Mouse (Mus musculus) heart, adult 2 months (tissue): ENCODE results near the gene Wscd1. TPM values are rescaled to one million over a fixed set of nuclear protein-coding genes. Genes with fewer than 3 reads are reported as not detected.
A peak's percentile ranks its signal among the peaks of the same experiment; 100 is the strongest.

ENCODE experiments used
- DNase-seq, 2 experiments: peaks; one replicate each; pipeline ENCODE4 v3.0.0; 2021
- H3K27ac ChIP-seq: fragments of 200-600 bp; 2 replicates; pipeline ENCODE4 v1.8.1; 2022
- H3K27me3 ChIP-seq: fragments of 200-500 bp; 2 replicates; pipeline ENCODE4 v1.6.1; 2012; ENCODE audit warnings: mild to moderate bottlenecking, low read length, inconsistent platforms, mixed read lengths; ENCODE audit not compliant: control insufficient read depth, insufficient read depth
- H3K36me3 ChIP-seq: fragments of 200-500 bp; 2 replicates; pipeline ENCODE4 v1.6.1; 2012; ENCODE audit warnings: low read length, inconsistent platforms; ENCODE audit not compliant: control insufficient read depth, insufficient read depth
- H3K4me1 ChIP-seq: fragments of 200-500 bp; 2 replicates; pipeline ENCODE4 v1.6.1; 2011; ENCODE audit warnings: low read length; ENCODE audit not compliant: control insufficient read depth, insufficient read depth
- H3K4me3 ChIP-seq: fragments of 200-600 bp; 2 replicates; pipeline ENCODE4 v1.8.1; 2022
- H3K79me2 ChIP-seq: fragments of 200-500 bp; replicated peaks from 2 replicates; pipeline ENCODE4 v1.6.1; 2012; ENCODE audit warnings: mild to moderate bottlenecking, inconsistent platforms, low read length, moderate library complexity, mixed read lengths; ENCODE audit not compliant: control insufficient read depth, insufficient read depth
- H3K9ac ChIP-seq: fragments of 200-500 bp; 2 replicates; pipeline ENCODE4 v1.6.1; 2012; ENCODE audit warnings: low read depth, mild to moderate bottlenecking, control low read depth, inconsistent platforms, low read length, mixed read lengths
- CTCF ChIP-seq: fragments of 200-600 bp; IDR thresholded peaks from 2 replicates; pipeline ENCODE4 v1.8.1; 2022; ENCODE audit warnings: antibody characterized with exemption, mild to moderate bottlenecking, moderate library complexity
- EP300 ChIP-seq: fragments of 200-500 bp; IDR thresholded peaks from 2 replicates; pipeline ENCODE4 v1.6.1; 2011; ENCODE audit warnings: low read depth, low read length, control low read depth; ENCODE audit not compliant: insufficient read depth
- POLR2A ChIP-seq: fragments of 200-500 bp; IDR thresholded peaks from 2 replicates; pipeline ENCODE4 v1.6.1; 2011; ENCODE audit warnings: mild to moderate bottlenecking, low read depth, low read length, control low read depth; ENCODE audit not compliant: insufficient read depth
- whole genome bisulfite sequencing: fragments of 180-500 bp; shearing (Covaris S2); methylation state at CpG from one replicate; pipeline ENCODE4 v1.1.7; 2018; 5-methylcytosine and 5-hydroxymethylcytosine counted together
- intact Hi-C: fragments of 180-260 bp; cut with DNase I; formaldehyde crosslinking; loops from one replicate; pipeline ENCODE4 v1.15.1; 2025
- long read RNA-seq: library from polyadenylated mRNA; stranded (forward); transcript quantifications from one replicate; pipeline ENCODE4 v2.0.0, GENCODE M21; 2021
- polyA plus RNA-seq: library from polyadenylated mRNA; depleted of rRNA; stranded (reverse); fragments of >200 nt; gene quantifications from 2 replicates; pipeline ENCODE4 v1.2.3, GENCODE M21; 2012; rRNA removed
- total RNA-seq, 2 experiments: library from RNA; stranded (reverse); gene quantifications; 2 replicates each; pipeline ENCODE4 v1.2.3; 2021

The Wscd1 gene
- 10 to 100 TPM in 1 of 2 experiments, 1 to 10 TPM in 1; 7.3 to 10.2 TPM for total RNA-seq
- 6.8 and 9.1 TPM in 2 replicates for polyA plus RNA-seq
- long read RNA-seq, transcript Wscd1-203 (9 exons, 2,866 nt), result major isoform, 8 of 9 reads
- long read RNA-seq, partial matches to known transcripts, result 1 of 9 reads
- long read RNA-seq, other reads (novel, unspliced or antisense), result 0 of 9 reads

DNA sequence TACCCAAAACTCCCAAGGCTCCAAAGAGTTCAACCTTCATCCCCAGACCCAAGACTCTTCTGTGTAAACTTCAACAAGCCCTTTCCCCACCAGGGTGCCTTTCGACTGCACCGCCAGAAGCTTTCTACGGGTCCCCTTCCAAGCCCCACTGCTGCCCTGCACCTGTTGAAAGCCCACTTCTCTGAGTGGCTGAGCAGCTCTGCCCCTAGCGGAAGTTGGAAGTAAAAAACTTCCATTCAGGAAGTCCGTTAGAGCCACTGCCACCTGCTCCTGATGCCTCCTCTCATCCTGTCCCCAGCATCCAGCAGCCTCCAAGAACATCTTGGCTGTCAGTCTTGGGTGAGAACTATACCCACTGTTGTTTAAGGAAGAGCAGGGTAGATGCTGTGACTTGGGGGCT is at the start of gene Wscd1:
Gene Wscd1 (plus strand): TSS at position 250 of the 400 bp plus-strand sequence.
- Histone ChIP-seq H3K27ac (peak within 1 kb of the TSS; percentile 86), H3K9ac (peak within 1 kb of the TSS; percentile 67), H3K4me1 (peaks cover 9% of the 10 kb centered on the region), H3K36me3 (no peaks in the 10 kb centered on the region), H3K79me2 (no peaks in the 10 kb centered on the region), H3K4me3 (peak within 1 kb of the TSS; percentile 67), H3K27me3 (peaks cover 3% of the 10 kb centered on the region; the same call in 1 of the 2 replicates)
- intact Hi-C loops, result loop anchor here (2.0 to 10.0 kb wide), 4 partner anchors 25 to 245 kb away; no protein-coding TSS in a partner anchor
- TF ChIP-seq CTCF (peak; percentile 62), POLR2A (no peak), EP300 (no peak)
- WGBS, result 19% methylated on average over 5 of the region's 5 CpGs
- DNase-seq, result no peak

DNA sequence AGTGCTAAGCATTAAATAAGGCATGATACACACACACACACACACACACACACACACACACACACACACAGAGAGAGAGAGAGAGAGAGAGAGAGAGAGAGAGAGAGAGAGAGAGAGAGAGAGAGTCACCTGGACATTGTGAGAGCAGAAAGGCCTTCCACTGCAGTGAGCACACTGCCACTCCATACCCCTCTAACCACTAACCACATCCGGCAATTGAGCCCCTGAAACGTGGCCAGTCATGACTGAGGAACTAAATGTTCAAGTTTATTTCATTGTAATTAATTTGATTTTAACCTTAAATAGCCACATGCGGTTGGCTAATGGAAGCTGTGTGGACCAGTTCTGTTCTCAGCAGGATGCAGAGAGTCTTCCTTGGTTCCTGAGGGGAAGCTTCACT is 21.7 kb upstream of the Wscd1 start:
- H3K27ac ChIP-seq, result no peak overlapping the region
- no peak overlapping the region for H3K9ac ChIP-seq
- H3K27me3 ChIP-seq, result no peaks in the 10 kb centered on the region
- intact Hi-C loops, result no loop called here
- no peaks in the 10 kb centered on the region for H3K36me3 ChIP-seq
- DNase-seq, result no peak
- H3K79me2 ChIP-seq, result no peaks in the 10 kb centered on the region
- 69% methylated on average over 3 of the region's 3 CpGs for WGBS
- no peaks in the 10 kb centered on the region for H3K4me1 ChIP-seq
- no peak overlapping the region for H3K4me3 ChIP-seq
- TF ChIP-seq POLR2A (no peak), CTCF (no peak), EP300 (no peak)

- Histone ChIP-seq H3K79me2 (no peaks in the 10 kb centered on the region), H3K36me3 (no peaks in the 10 kb centered on the region), H3K9ac (no peak overlapping the region), H3K27ac (no peak overlapping the region), H3K4me3 (no peak overlapping the region), H3K4me1 (no peaks in the 10 kb centered on the region), H3K27me3 (no peaks in the 10 kb centered on the region; the same call in 1 of the 2 replicates)
- DNase-seq, result no peak
- intact Hi-C loops, result no loop called here
- no peak for TF ChIP-seq EP300
- TF ChIP-seq CTCF, result no peak
- no peak for TF ChIP-seq POLR2A
- WGBS, result 74% methylated on average over 3 of the region's 3 CpGs
These were observed 20.4 kb upstream of the Wscd1 start for GRCm38 (mm10) chr11:71729287-71729686.

DNA sequence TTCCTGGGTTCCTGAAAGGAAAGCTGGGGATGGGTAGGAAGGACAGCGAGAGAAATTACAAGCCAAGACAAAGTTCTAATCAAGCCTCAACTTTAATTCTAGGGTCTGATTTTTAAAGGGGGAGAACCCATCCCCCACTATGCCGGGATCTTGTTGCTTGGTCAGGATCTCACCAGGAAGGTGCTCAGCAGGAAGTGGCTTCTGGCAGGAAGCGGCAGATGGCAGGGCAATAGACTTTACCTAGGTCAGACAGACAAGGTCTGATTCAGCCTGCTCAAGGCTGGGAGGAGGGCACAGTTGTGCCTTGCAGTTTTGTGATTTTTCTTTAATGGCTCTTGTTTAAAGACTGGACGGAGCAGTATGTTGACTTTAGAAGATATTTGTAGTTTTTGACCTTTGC is 15.9 kb upstream of the Wscd1 start:
- WGBS, result 48% methylated on average over 4 of the region's 4 CpGs
- Histone ChIP-seq H3K27me3 (no peaks in the 10 kb centered on the region; the same call in 1 of the 2 replicates), H3K4me1 (no peaks in the 10 kb centered on the region), H3K4me3 (no peak overlapping the region), H3K27ac (no peak overlapping the region), H3K36me3 (no peaks in the 10 kb centered on the region), H3K9ac (no peak overlapping the region), H3K79me2 (no peaks in the 10 kb centered on the region)
- no peak for DNase-seq
- intact Hi-C loops, result no loop called here
- no peak for TF ChIP-seq CTCF
- no peak for TF ChIP-seq POLR2A
- TF ChIP-seq EP300, result no peak

DNA sequence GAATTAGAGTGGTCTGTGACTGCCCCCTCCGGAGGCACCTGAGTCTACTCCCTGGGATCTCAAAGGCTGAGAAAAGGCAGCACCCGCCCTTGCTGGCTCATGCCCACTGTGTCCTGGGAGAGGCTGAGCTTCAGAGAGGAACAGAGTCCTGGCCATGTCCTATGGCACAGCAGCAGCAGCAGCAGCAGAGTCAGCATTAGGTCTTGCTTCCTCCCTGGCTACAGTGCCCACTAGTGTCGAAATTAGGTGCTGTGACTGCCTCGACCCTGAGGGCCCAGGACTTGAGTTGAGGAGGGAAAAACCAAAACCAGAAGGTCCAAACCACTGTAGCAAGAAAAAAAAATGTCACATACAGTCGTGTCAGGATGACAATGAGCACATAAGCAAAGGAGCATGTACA is 12.6 kb upstream of the Wscd1 start:
- Histone ChIP-seq H3K79me2 (no peaks in the 10 kb centered on the region), H3K27me3 (no peaks in the 10 kb centered on the region; the same call in 1 of the 2 replicates), H3K9ac (no peak overlapping the region), H3K4me3 (no peak overlapping the region), H3K36me3 (no peaks in the 10 kb centered on the region), H3K4me1 (no peaks in the 10 kb centered on the region), H3K27ac (no peak overlapping the region)
- intact Hi-C loops, result no loop called here
- no peak for DNase-seq
- TF ChIP-seq CTCF (peak; percentile 64), POLR2A (no peak)
- 33% methylated on average over 5 of the region's 5 CpGs for WGBS

GRCm38 (mm10) chr11:71738501-71739045 is 11.1 kb upstream of the Wscd1 start:
- Histone ChIP-seq H3K4me3 (no peak overlapping the region), H3K36me3 (no peaks in the 10 kb centered on the region), H3K27me3 (no peaks in the 10 kb centered on the region), H3K79me2 (no peaks in the 10 kb centered on the region), H3K27ac (no peak overlapping the region), H3K4me1 (no peaks in the 10 kb centered on the region), H3K9ac (no peak overlapping the region)
- TF ChIP-seq EP300 (no peak), POLR2A (no peak), CTCF (no peak)
- no peak for DNase-seq
- WGBS, result 62% methylated on average over 2 of the region's 2 CpGs
- intact Hi-C loops, result no loop called here
